In genomic region chr1:42070064-42070463, GRCm38 (mm10) we compare ENCODE assay signal across 15 mouse cellular contexts.
DNase-seq lines count a peak whose midpoint lies in the region; ATAC-seq lines count a peak whose summit lies in the region.
"Had no signal": no experiment of that assay in that cellular context is flagged by ENCODE, and none has a peak within 500 bp of the region (broad histone marks: within the 10 kb centered on the region; RNA-seq: fewer than 3 reads in every experiment).

No protein-coding gene starts in this region.

- DNase-seq in frontal cortex, adult 2 months (ENCODE audit: extremely low spot score in 1 of 2, low spot score in 1 of 2) = peak; percentile 28 to 67
- peak; percentile 9 to 56 for DNase-seq in layer of hippocampus, adult 18-20 months (ENCODE audit: low spot score in 2 of 2)
- peak; percentile 14 to 66 for DNase-seq in left cerebral cortex, adult 9 months (ENCODE audit: low spot score in 2 of 2)
- DNase-seq in right cerebral cortex, postnatal 25 days = peak; percentile 39
- no peak for DNase-seq in adipocyte (ENCODE audit: low spot score)
- no peak for DNase-seq in thymus, adult 18-20 months
- DNase-seq: adrenal gland, postnatal 36 days; B cell, adult 2 months; cerebellum, adult 8-10 months; heart, adult 11 months; kidney, adult 2 months; kidney, postnatal 25 days; lung, adult 2 months; thymus, postnatal 36 days had no signal

- no peak for ATAC-seq in megakaryocyte, adult 5-6 weeks (ENCODE audit: poor library complexity, severe bottlenecking)

Comparison
In these comparisons a context has a peak if more than half of its experiments do, and no peak if none do; other contexts are left out.
1. DNase-seq: peak in frontal cortex, adult 2 months (2 of 2), layer of hippocampus, adult 18-20 months (2 of 2), left cerebral cortex, adult 9 months (2 of 2) and right cerebral cortex, postnatal 25 days (single experiment); none in adipocyte (single experiment) and thymus, adult 18-20 months (0 of 2).